Mouse (Mus musculus): Measurements from ENCODE around the gene Vwc2. TPM values are rescaled to one million over a fixed set of nuclear protein-coding genes. Genes with fewer than 3 reads are reported as not detected.

The Vwc2 gene
- polyA plus RNA-seq (2012; rRNA removed): 1.2 and 1.4 TPM in 2 replicates

DNA sequence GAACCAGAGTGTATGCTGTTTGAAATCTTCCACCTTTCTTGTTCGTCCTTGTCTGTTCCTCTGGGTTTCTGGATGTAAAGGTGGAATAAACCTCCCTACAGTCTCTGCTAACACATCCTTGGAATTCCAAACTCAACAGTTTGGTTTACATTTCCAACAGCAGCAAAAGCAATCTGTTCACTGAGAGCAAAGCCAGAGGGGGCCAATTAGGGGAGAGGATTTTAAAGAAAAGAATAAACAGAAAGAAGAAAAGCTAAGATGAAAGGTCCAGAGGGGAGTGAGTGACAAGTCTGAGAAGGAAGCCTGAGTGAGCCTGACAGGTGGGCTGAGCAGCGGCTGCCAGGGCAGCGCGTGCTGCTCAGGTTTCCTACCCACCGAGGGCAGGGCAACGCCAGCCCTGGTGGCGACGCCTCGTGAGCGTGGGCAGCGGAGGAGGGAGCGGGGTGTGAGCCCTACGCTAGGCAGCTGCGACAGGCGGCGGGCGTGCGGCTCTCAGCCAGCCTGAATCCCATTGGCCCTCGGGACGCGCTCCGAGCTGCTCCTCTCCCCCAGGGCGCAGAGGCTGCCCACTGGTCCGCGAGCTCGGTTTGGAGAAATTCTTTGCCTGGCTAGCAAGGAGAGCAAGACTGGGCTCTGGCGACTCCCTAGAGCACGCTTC is at the start of gene Vwc2:
Gene Vwc2 (plus strand): TSS at position 648 of the 658 bp plus-strand sequence.

Measured in central nervous system, embryonic 11.5 days (tissue).